Mouse (Mus musculus) hindbrain, embryonic 14.5 days (tissue): ENCODE data around the gene Afap1. TPM values are rescaled to one million over a fixed set of nuclear protein-coding genes. Genes with fewer than 3 reads are reported as not detected.

ENCODE experiments used
- ATAC-seq: fragments of 200-750 bp; cut with Nextera tagmentation; 2 replicates; pipeline ENCODE4 v1.8.0; 2017; ENCODE audit warnings: moderate number of reproducible peaks, mild to moderate bottlenecking, moderate TSS enrichment, moderate library complexity; ENCODE audit not compliant: low FRiP score
- DNase-seq: peaks from one replicate; pipeline ENCODE4 v3.0.0-alpha.2; 2015; ENCODE audit warnings: low spot score
- H3K27ac ChIP-seq: fragments of 300-500 bp; sonication (generic); 2 replicates; pipeline ENCODE4 v1.5.1; 2014; ENCODE audit warnings: mild to moderate bottlenecking, moderate library complexity
- H3K27me3 ChIP-seq: fragments of 300-500 bp; sonication (generic); 2 replicates; pipeline ENCODE4 v1.6.1; 2014; ENCODE audit warnings: mild to moderate bottlenecking, low read length, mixed read lengths; ENCODE audit not compliant: control insufficient read depth, insufficient read depth
- H3K36me3 ChIP-seq: fragments of 300-500 bp; sonication (generic); replicated peaks from 2 replicates; pipeline ENCODE4 v1.6.1; 2014; ENCODE audit not compliant: control insufficient read depth, insufficient read depth
- H3K4me1 ChIP-seq: fragments of 300-500 bp; sonication (generic); replicated peaks from 2 replicates; pipeline ENCODE4 v1.6.1; 2014; ENCODE audit warnings: antibody characterized with exemption, low read length, mixed read lengths; ENCODE audit not compliant: control insufficient read depth, insufficient read depth
- H3K4me2 ChIP-seq: fragments of 300-500 bp; sonication (generic); replicated peaks from 2 replicates; pipeline ENCODE4 v1.6.1; 2014; ENCODE audit warnings: mild to moderate bottlenecking, moderate library complexity
- H3K4me3 ChIP-seq: fragments of 300-500 bp; sonication (generic); replicated peaks from 2 replicates; pipeline ENCODE4 v1.5.1; 2014; ENCODE audit warnings: mild to moderate bottlenecking, low read length
- H3K9ac ChIP-seq: fragments of 300-500 bp; sonication (generic); 2 replicates; pipeline ENCODE4 v1.6.1; 2014
- H3K9me3 ChIP-seq: fragments of 300-500 bp; sonication (generic); 2 replicates; pipeline ENCODE4 v1.6.1; 2016; ENCODE audit warnings: low read length; ENCODE audit not compliant: control insufficient read depth
- WGBS: fragments of 180-500 bp; shearing (Covaris S2); extraction: QIAGEN DNeasy Blood & Tissue Kit; methylation state at CpG from one replicate; pipeline ENCODE4 v1.1.7; 2014; 5-methylcytosine and 5-hydroxymethylcytosine counted together
- polyA plus RNA-seq: library from polyadenylated mRNA; unstranded; fragments of >200 nt; fragmentation: Nextera tagmentation; extraction: Ambion mirVana; gene quantifications from 2 replicates; pipeline ENCODE4 v1.2.1, GENCODE M21; 2014

The Afap1 gene
- 70.8 and 72.3 TPM in 2 replicates for polyA plus RNA-seq

DNA sequence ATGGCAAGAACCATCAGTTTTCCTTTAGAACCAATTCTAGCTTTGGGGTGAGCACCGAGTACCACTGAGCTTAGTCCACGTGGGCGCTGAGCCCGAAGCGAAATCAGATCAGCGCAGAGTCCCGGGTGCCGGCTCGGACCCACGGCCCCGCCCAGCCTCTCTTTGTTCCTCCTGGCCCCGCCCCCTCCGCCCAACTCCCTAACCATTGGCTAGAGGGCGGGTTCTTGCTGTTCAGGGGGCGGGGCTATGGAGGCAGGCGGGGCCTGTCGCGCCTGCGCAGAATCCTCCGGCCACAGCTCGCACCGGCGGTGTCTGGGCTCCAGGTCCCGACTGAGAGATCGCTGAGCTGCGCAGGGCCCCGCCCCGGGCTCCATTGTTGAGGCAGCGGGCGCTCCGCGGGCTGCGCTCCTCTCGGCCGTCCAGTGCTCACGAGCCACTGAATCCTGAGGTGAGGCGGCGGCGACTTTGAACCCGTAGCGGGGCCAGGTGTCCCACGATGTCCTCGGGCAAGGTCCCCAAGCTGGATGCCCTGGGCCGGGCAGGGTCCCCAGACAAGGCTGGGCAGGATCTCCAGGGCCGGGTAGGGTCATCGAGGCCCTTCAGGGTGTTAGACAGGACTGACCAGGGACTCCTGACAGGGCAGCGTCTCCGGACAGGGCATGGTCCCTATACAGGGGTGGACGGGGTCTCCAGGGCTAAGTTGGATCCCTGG, at the start of gene Afap1:
TSS of gene Afap1 (plus strand) at position 227 of the 712 bp plus-strand sequence.
- H3K9ac ChIP-seq = peak within 1 kb of the TSS; percentile 99
- H3K27ac ChIP-seq = peak within 1 kb of the TSS; percentile 88
- H3K27me3 ChIP-seq = no peaks in the 10 kb centered on the region
- ATAC-seq (peak; percentile 95), DNase-seq (peak; percentile 99)
- WGBS = under 1% methylated on average over 49 of the region's 49 CpGs
- peaks cover 39% of the 10 kb centered on the region for H3K4me1 ChIP-seq
- no peaks in the 10 kb centered on the region for H3K36me3 ChIP-seq
- H3K4me3 ChIP-seq = peak within 1 kb of the TSS; percentile 90
- peak within 1 kb of the TSS; percentile 93 for H3K4me2 ChIP-seq
- no peaks in the 10 kb centered on the region for H3K9me3 ChIP-seq

GRCm38 (mm10) chr5:35851485-35851884, 41.6 kb upstream of the Afap1 start:
- DNase-seq (no peak), ATAC-seq (no peak)
- H3K4me1 ChIP-seq = peaks cover 5% of the 10 kb centered on the region; the same call in 1 of the 2 replicates
- H3K9ac ChIP-seq = no peak overlapping the region
- WGBS = 46% methylated on average over 5 of the region's 5 CpGs
- H3K4me2 ChIP-seq = no peak overlapping the region
- H3K36me3 ChIP-seq = no peaks in the 10 kb centered on the region
- H3K9me3 ChIP-seq = no peaks in the 10 kb centered on the region
- no peak overlapping the region for H3K27ac ChIP-seq
- H3K4me3 ChIP-seq = no peak overlapping the region
- no peaks in the 10 kb centered on the region for H3K27me3 ChIP-seq

GRCm38 (mm10) chr5:35853463-35853862, 39.7 kb upstream of the Afap1 start:
- Histone ChIP-seq H3K4me3 (no peak overlapping the region), H3K4me1 (peaks cover 5% of the 10 kb centered on the region; the same call in 1 of the 2 replicates), H3K9me3 (no peaks in the 10 kb centered on the region), H3K9ac (no peak overlapping the region), H3K27me3 (no peaks in the 10 kb centered on the region), H3K36me3 (no peaks in the 10 kb centered on the region), H3K27ac (no peak overlapping the region), H3K4me2 (no peak overlapping the region)
- DNase-seq = no peak
- 91% methylated on average over 4 of the region's 4 CpGs for WGBS
- no peak for ATAC-seq

- H3K4me1 ChIP-seq = no peaks in the 10 kb centered on the region
- no peaks in the 10 kb centered on the region for H3K36me3 ChIP-seq
- no peak for DNase-seq
- WGBS = 29% methylated on average over 3 of the region's 3 CpGs
- no peak overlapping the region for H3K27ac ChIP-seq
- no peaks in the 10 kb centered on the region for H3K27me3 ChIP-seq
- ATAC-seq = peak; percentile 44; the same call in 1 of the 2 replicates
- H3K4me3 ChIP-seq = no peak overlapping the region
- no peak overlapping the region for H3K4me2 ChIP-seq
- H3K9ac ChIP-seq = no peak overlapping the region
- H3K9me3 ChIP-seq = no peaks in the 10 kb centered on the region
These were observed 36.9 kb upstream of the Afap1 start for GRCm38 (mm10) chr5:35856245-35856644.

DNA sequence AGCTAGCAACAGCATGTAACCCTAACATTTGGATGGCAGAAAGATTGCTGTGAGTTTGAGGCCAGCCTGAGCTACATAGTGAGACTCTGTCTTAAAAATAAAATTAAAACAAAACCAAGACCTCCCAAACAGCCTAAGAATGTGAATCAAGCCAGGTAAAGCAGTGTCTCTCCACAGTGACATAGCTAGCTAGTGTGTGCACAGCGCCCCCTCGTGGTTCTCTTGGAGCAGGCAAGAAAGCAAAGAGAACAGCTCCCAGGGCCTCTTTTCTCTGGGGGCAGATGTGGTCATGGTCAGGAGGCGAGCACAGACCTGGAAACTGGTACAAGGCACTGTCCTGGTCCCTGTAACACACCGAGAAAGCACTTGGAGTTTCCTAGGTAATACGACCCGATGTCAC, 35.0 kb upstream of the Afap1 start:
- H3K36me3 ChIP-seq = no peaks in the 10 kb centered on the region
- DNase-seq = peak; percentile 84
- H3K9me3 ChIP-seq = no peaks in the 10 kb centered on the region
- H3K4me2 ChIP-seq = no peak overlapping the region
- H3K4me3 ChIP-seq = no peak overlapping the region
- H3K4me1 ChIP-seq = no peaks in the 10 kb centered on the region
- 24% methylated on average over 6 of the region's 6 CpGs for WGBS
- H3K9ac ChIP-seq = no peak overlapping the region
- ATAC-seq = peak; percentile 64; the same call in 1 of the 2 replicates
- no peaks in the 10 kb centered on the region for H3K27me3 ChIP-seq
- H3K27ac ChIP-seq = no peak overlapping the region

- ATAC-seq (no peak), DNase-seq (no peak)
- no peak overlapping the region for H3K27ac ChIP-seq
- H3K36me3 ChIP-seq = no peaks in the 10 kb centered on the region
- no peak overlapping the region for H3K4me2 ChIP-seq
- 90% methylated on average over 2 of the region's 2 CpGs for whole genome bisulfite sequencing
- H3K9me3 ChIP-seq = no peaks in the 10 kb centered on the region
- H3K27me3 ChIP-seq = no peaks in the 10 kb centered on the region
- H3K4me1 ChIP-seq = no peaks in the 10 kb centered on the region
- no peak overlapping the region for H3K4me3 ChIP-seq
- no peak overlapping the region for H3K9ac ChIP-seq
These were observed 31.7 kb upstream of the Afap1 start for GRCm38 (mm10) chr5:35861456-35861855.

DNA sequence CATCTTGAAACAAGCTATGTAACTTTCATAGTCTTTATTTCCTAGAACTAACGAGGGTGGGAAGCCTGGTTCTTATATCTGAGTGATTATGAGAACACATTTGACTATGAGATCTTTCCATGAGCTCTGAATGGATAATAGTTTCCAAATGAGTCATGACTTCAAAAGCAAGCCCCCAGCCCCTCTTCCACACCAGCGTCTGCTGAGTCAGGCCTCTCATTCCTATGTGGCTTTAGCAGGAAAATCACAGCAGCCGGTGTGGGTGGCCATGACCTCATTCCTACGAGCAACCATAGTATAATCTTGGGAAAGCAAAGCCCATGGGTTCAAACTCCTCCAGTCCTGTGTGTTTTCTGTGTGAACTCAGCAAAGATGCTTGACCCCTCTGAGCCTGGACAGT, 23.1 kb upstream of the Afap1 start:
- WGBS = 85% methylated on average over 4 of the region's 4 CpGs
- no peak overlapping the region for H3K4me2 ChIP-seq
- no peak for DNase-seq
- no peak overlapping the region for H3K9ac ChIP-seq
- no peaks in the 10 kb centered on the region for H3K36me3 ChIP-seq
- H3K27ac ChIP-seq = no peak overlapping the region
- H3K4me3 ChIP-seq = no peak overlapping the region
- no peaks in the 10 kb centered on the region for H3K27me3 ChIP-seq
- H3K9me3 ChIP-seq = no peaks in the 10 kb centered on the region
- H3K4me1 ChIP-seq = no peaks in the 10 kb centered on the region
- no peak for ATAC-seq

DNA sequence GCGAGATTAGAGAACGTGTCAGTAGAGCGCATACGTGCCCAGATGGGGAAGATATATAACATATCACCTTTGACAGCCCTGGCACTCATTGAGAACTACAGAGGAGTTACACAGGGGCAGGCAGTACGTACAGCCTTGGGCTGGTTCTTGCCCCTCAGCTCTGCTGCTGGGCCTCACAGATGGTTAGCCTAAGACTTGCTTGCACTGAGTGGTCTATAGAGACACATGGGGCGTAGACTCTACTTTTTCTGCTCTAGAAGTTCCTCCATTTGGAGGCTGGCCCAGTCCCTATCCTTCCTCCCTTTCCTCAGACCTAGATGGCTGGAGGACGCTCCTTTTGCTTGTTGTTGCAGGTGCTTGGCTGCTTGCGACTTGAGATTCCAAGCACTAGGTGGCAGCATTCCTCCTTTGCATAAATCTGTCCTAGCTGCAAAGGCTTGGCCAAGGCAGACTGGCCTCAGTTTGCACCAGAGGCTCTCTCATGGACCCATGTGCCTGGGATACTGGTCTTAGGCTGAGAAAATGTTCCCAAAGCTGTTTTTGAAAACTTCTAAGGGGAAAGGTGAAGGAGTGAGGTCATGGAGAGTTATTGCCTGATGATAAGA, 22.6 kb upstream of the Afap1 start:
- Histone ChIP-seq H3K27me3 (no peaks in the 10 kb centered on the region), H3K9me3 (no peaks in the 10 kb centered on the region), H3K4me3 (no peak overlapping the region), H3K4me2 (no peak overlapping the region), H3K4me1 (no peaks in the 10 kb centered on the region), H3K36me3 (no peaks in the 10 kb centered on the region), H3K9ac (no peak overlapping the region), H3K27ac (no peak overlapping the region)
- peak; percentile 85 for DNase-seq
- ATAC-seq = peak; percentile 82
- WGBS = 60% methylated on average over 8 of the region's 8 CpGs

DNA sequence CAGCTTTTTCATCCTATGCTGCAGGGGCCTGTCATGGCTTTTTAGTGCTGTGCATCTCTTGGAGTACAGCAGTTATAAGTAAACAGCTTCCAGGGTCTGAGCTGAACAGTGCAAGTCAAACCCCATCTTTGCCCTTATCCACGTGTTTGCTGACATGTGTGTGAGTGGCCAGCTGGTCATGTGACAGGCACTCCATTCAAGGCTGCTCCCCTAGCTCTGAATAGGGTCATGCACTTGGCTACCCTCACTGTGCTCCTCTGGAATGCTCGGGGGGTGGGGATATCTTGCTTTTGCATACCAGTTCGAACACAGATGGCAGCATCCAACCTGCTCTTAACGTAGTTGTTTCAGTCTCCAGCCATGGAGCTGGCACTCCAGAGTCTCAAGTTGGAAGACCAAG, 19.7 kb upstream of the Afap1 start:
- Histone ChIP-seq H3K27me3 (no peaks in the 10 kb centered on the region), H3K9me3 (no peaks in the 10 kb centered on the region), H3K27ac (no peak overlapping the region), H3K4me2 (no peak overlapping the region), H3K9ac (no peak overlapping the region), H3K4me3 (no peak overlapping the region), H3K36me3 (no peaks in the 10 kb centered on the region), H3K4me1 (no peaks in the 10 kb centered on the region)
- DNase-seq (no peak), ATAC-seq (no peak)
- WGBS = 23% methylated on average over 4 of the region's 4 CpGs
